Mouse (Mus musculus): ENCODE data around the gene Col8a2. TPM values are rescaled to one million over a fixed set of nuclear protein-coding genes. Genes with fewer than 3 reads are reported as not detected.

Gene Col8a2
- polyA plus RNA-seq (2015; fragmentation: Nextera tagmentation; extraction: Ambion mirVana): 5.4 and 5.8 TPM in 2 replicates

DNA sequence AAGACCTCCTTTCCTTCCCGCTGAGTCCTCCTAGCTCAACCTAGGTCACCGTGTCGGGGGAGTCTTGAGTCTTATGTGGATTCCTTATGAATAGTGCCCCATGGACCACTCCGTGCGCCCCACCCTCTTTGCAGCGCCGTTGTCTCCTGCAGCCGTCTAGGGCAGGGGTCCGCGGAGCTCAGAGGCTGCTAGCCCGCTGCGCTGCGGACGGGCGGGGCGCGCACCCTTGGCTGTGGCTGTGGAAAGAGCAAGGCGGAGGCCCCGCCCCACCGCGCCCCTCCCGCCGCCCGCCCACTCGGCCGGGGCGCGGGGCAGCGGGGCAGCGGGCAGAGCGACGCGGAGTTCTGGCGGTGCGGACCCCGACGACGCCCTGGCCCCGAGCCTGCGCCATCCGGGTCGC, at the start of gene Col8a2:
Gene Col8a2, plus strand, starts transcription at position 302 of the 400 bp plus-strand sequence.
- Histone ChIP-seq H3K36me3 (no peaks in the 10 kb centered on the region), H3K4me3 (peak within 1 kb of the TSS; percentile 49), H3K4me2 (peak within 1 kb of the TSS; percentile 87), H3K27me3 (peaks cover 46% of the 10 kb centered on the region), H3K9ac (peak within 1 kb of the TSS; percentile 42; the same call in 1 of the 2 replicates), H3K4me1 (peaks cover 25% of the 10 kb centered on the region), H3K9me3 (no peaks in the 10 kb centered on the region), H3K27ac (no peak within 1 kb of the TSS)
- WGBS: 1% methylated on average over 31 of the region's 42 CpGs
- ATAC-seq (ENCODE audit: borderline replicate concordance, extremely low read depth, low FRiP score, low TSS enrichment): peak; percentile 68

DNA sequence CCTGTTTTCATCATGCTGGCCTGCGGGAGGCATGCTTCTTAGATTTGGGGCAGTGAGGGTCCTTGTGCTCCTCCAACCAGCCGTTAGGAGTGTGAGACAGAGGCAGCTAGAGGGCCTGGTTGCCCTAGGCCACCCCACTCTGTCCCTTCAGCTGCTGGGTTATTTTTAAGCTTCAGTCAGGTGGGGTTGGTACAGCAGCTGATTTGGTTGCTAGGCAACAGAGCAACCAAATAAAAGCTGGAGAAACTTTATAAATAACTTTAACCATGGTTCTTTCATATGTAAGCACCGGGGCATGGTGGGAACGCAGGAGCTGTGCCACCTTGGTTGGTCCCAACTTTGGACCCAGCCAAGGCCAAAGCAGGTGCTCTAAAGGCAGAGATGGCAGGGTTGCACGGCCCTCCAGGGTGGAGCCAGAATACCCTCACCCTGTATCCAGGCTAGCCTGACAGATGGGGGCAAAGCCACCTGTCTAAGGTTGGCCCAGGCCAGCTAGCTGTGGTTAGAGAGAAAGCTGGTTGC, 48.8 kb upstream of the Col8a2 start:
- H3K9ac ChIP-seq: no peak overlapping the region
- 0 out of 2 replicates have a peak, but pooled peaks cover 3% of the 10 kb centered on the region for H3K4me1 ChIP-seq
- no peak overlapping the region for H3K4me3 ChIP-seq
- peaks cover 90% of the 10 kb centered on the region for H3K36me3 ChIP-seq
- ATAC-seq (ENCODE audit: borderline replicate concordance, extremely low read depth, low FRiP score, low TSS enrichment): no peak
- H3K27me3 ChIP-seq: no peaks in the 10 kb centered on the region
- H3K27ac ChIP-seq: no peak overlapping the region; the same call in 1 of the 2 replicates
- H3K4me2 ChIP-seq: no peak overlapping the region
- no peaks in the 10 kb centered on the region for H3K9me3 ChIP-seq
- 73% methylated on average over 5 of the region's 5 CpGs for WGBS

DNA sequence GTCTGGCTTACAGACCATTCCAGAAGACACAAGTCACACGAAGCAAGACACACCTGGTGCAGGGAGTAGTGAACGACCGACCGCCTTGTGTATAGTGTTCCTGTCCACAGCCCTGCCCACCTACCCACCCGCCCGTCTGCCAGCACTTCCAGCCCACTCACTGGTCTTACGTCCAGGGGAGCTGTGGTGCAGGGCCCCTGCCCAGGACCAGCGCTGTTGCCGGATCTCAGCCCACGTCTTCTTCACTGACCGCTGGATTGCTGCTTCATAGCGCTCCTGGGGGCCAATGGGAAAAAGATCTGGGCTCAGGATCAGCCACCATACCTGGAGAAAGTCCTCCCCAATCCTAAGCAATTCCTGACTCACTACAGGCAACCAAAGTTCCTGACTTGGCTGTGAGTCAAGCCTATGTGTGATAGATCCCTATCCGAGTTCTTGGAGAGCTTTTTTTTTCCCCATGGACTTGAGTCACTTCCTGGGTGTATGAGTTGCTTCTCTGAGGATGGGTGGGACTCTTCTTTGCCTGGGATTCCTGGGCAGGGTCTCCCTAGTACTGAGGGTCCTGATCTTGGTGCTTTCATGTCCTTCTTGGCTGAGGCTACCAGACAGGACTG, 46.6 kb upstream of the Col8a2 start:
- no peak for ATAC-seq (ENCODE audit: borderline replicate concordance, extremely low read depth, low FRiP score, low TSS enrichment)
- 86% methylated on average over 13 of the region's 13 CpGs for WGBS
- Histone ChIP-seq H3K36me3 (peaks cover 68% of the 10 kb centered on the region), H3K9me3 (no peaks in the 10 kb centered on the region), H3K27ac (no peak overlapping the region), H3K4me3 (no peak overlapping the region), H3K4me1 (0 out of 2 replicates have a peak, but pooled peaks cover 3% of the 10 kb centered on the region), H3K9ac (no peak overlapping the region), H3K27me3 (no peaks in the 10 kb centered on the region), H3K4me2 (no peak overlapping the region)

DNA sequence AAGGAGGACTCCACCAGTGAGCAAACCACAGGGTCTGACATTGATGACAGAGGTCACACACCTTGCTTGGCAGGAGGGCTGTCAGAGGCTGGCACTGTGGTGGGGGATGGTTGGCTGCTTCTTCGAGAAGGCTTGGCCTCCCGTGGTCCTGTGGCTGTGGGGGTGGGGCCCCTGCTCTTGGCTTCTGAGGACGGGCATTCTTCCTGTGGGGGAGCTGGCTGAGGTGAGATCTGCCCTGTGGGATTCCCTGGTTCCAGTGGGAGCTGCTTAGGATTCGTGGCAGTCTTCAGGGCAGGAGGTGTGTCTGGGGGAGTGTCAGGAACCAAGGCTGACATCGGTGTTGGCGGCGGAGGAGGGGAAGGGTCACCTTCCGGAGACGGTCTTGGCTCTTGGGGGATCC, 44.6 kb upstream of the Col8a2 start:
- no peak overlapping the region for H3K27ac ChIP-seq
- H3K27me3 ChIP-seq: no peaks in the 10 kb centered on the region
- H3K9ac ChIP-seq: no peak overlapping the region
- no peak overlapping the region for H3K4me2 ChIP-seq
- ATAC-seq (ENCODE audit: borderline replicate concordance, extremely low read depth, low FRiP score, low TSS enrichment): no peak
- peaks cover 49% of the 10 kb centered on the region for H3K36me3 ChIP-seq
- 44% methylated on average over 9 of the region's 9 CpGs for WGBS
- H3K4me1 ChIP-seq: 0 out of 2 replicates have a peak, but pooled peaks cover 2% of the 10 kb centered on the region
- H3K9me3 ChIP-seq: no peaks in the 10 kb centered on the region
- no peak overlapping the region for H3K4me3 ChIP-seq

DNA sequence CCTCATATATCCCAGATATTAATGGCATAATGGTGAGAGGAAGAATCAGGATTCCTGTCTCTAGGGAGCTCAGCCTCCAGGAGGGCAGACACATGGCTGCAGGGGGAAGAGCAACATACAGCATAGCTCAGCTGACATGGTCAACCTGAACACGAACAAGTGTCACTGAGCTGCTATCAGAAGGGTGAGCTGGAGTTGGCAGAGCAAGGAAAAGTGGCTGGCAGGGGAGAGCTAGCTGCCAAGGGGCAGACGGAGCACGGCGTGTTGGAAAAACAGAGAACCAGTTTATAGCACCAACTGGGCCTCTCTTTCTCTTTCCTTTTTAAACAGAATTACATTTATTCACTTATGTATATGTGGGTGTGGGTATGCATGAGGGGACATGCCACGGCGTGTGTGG, 44.1 kb upstream of the Col8a2 start:
- ATAC-seq (ENCODE audit: borderline replicate concordance, extremely low read depth, low FRiP score, low TSS enrichment): no peak
- no peak overlapping the region for H3K9ac ChIP-seq
- no peaks in the 10 kb centered on the region for H3K27me3 ChIP-seq
- H3K4me3 ChIP-seq: no peak overlapping the region
- 81% methylated on average over 6 of the region's 6 CpGs for WGBS
- H3K9me3 ChIP-seq: no peaks in the 10 kb centered on the region
- no peak overlapping the region for H3K27ac ChIP-seq
- no peaks in the 10 kb centered on the region for H3K4me1 ChIP-seq
- H3K4me2 ChIP-seq: no peak overlapping the region
- H3K36me3 ChIP-seq: peaks cover 47% of the 10 kb centered on the region

DNA sequence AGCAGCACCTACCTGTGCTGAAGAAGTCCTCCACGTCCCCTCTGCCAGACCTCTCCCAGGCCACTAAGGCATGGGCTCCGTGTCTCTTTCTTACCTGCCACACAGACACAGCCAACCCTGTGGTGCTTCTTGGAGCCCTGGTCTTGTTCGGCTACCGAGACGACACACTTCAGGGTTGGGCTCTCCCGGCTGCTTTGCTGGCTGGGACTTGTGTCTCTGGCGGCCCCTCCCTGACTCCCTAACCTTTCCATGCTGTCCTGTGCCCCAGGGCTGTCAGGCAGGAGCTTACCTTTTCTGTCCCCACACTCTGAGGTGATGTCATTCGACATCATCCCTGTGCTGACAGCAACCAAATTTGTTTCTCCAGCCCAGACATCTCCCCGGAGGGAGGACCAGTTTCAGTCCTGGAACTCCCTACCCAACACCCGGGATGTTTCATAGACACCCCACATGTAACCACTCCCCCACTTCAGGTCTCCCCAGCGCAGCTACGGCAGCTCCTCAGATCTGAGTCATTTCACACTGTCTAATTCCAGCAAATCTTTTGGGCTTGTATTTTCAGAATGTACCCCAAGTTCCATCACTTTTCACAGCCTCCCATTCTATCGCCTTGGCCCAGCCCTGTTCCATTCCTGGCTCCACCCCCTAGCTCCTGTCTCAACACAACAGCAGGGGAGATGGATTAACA, 40.2 kb upstream of the Col8a2 start:
- Histone ChIP-seq H3K27me3 (no peaks in the 10 kb centered on the region), H3K9ac (no peak overlapping the region), H3K9me3 (no peaks in the 10 kb centered on the region), H3K27ac (no peak overlapping the region), H3K36me3 (peaks cover 11% of the 10 kb centered on the region), H3K4me1 (peaks cover 8% of the 10 kb centered on the region; the same call in 1 of the 2 replicates), H3K4me3 (no peak overlapping the region), H3K4me2 (no peak overlapping the region)
- no peak for ATAC-seq (ENCODE audit: borderline replicate concordance, extremely low read depth, low FRiP score, low TSS enrichment)
- WGBS: 70% methylated on average over 13 of the region's 13 CpGs

DNA sequence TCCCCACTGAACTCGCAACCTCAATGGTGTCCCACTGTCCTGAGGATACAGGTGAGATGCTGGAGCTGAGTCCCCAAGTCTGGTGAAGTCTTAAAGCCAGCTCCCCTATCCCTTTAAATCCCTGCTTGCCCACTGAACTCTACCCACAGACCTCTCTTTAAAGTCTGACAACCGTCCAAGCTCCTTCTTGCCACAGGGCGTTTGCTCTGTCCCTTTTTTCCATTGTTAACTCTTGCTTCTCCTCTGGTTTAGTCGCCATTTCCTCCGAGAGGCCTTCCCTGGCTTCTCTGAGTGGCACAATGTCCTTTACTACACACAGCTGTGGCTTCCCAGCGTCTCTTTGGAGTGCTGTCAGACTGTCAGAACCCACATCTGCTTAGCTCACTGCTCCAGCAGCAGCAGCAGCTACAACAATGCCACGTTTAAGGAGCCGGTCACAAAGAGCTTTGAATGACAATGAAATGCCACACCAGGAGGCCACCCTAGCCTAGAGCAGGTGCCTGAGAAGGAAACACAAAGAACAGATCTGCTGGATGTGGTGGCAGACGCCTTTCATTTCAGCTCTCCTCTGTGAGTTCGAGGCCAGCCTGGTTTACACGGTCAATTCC, 38.2 kb upstream of the Col8a2 start:
- H3K4me3 ChIP-seq: no peak overlapping the region
- H3K36me3 ChIP-seq: 0 out of 2 replicates have a peak, but pooled peaks cover 3% of the 10 kb centered on the region
- no peak for ATAC-seq (ENCODE audit: borderline replicate concordance, extremely low read depth, low FRiP score, low TSS enrichment)
- no peaks in the 10 kb centered on the region for H3K9me3 ChIP-seq
- no peak overlapping the region for H3K27ac ChIP-seq
- peaks cover 26% of the 10 kb centered on the region for H3K4me1 ChIP-seq
- WGBS: 37% methylated on average over 11 of the region's 11 CpGs
- no peak overlapping the region for H3K4me2 ChIP-seq
- no peak overlapping the region for H3K9ac ChIP-seq
- no peaks in the 10 kb centered on the region for H3K27me3 ChIP-seq

DNA sequence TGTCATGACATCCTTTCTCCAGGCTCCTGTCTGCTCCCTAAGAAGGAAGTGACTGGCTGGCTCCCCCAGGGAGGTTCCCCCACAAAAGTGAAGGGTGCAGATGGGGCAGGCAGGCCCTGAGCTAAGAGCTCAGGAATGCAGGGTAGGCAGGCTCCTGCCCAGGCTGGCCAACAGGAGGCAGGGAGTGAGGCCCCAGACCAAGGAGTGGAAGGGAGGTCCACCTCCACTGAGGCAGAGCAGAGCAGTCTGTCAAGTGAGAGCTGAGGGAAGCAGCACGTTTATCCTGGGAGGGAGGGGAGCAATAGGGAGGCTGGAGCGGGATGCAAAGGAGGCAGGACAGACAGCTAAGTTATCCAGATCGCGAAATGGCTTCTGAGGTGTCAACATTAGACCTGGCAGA, 35.9 kb upstream of the Col8a2 start:
- WGBS: 43% methylated on average over 4 of the region's 4 CpGs
- H3K4me1 ChIP-seq: peaks cover 42% of the 10 kb centered on the region
- no peak overlapping the region for H3K4me3 ChIP-seq
- no peak overlapping the region for H3K9ac ChIP-seq
- no peak overlapping the region for H3K27ac ChIP-seq
- 0 out of 2 replicates have a peak, but pooled peaks cover 3% of the 10 kb centered on the region for H3K36me3 ChIP-seq
- ATAC-seq (ENCODE audit: borderline replicate concordance, extremely low read depth, low FRiP score, low TSS enrichment): no peak
- H3K9me3 ChIP-seq: no peaks in the 10 kb centered on the region
- H3K4me2 ChIP-seq: no peak overlapping the region; the same call in 1 of the 2 replicates
- H3K27me3 ChIP-seq: no peaks in the 10 kb centered on the region

DNA sequence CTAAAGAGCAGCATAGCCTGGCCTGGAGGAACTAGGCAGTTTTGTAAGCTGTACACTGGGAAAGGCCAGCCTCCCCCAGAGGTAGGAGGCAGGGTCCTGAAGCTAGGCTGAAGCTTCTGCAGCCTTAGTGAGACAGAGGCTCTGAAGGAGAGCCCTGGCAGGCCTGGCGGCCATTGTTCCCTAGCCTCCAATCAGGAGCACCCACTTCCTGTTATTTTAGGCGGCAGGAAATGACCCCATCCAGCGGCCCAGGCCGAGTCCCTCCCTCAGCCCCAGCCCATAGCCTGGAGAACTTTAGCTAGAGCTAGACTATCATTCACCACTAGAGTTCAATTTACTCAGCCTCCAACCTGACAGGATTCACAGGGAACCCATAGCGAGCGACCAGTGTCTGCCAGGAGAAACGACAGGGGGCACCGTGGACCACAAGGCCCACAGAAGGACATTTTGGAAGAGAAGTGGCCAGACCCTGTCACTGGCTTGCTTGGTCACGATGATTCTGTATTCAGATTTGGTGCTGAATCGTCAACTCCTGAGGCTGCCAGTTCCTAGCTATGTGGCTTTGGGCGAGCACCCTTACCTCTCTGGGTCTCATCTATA, 34.8 kb upstream of the Col8a2 start:
- 56% methylated on average over 11 of the region's 11 CpGs for WGBS
- H3K4me3 ChIP-seq: no peak overlapping the region
- H3K9me3 ChIP-seq: no peaks in the 10 kb centered on the region
- peak overlapping the region; percentile 64 for H3K27ac ChIP-seq
- no peaks in the 10 kb centered on the region for H3K27me3 ChIP-seq
- no peak for ATAC-seq (ENCODE audit: borderline replicate concordance, extremely low read depth, low FRiP score, low TSS enrichment)
- peaks cover 43% of the 10 kb centered on the region for H3K4me1 ChIP-seq
- peak overlapping the region; percentile 31 for H3K4me2 ChIP-seq
- 0 out of 2 replicates have a peak, but pooled peaks cover 3% of the 10 kb centered on the region for H3K36me3 ChIP-seq
- no peak overlapping the region for H3K9ac ChIP-seq

DNA sequence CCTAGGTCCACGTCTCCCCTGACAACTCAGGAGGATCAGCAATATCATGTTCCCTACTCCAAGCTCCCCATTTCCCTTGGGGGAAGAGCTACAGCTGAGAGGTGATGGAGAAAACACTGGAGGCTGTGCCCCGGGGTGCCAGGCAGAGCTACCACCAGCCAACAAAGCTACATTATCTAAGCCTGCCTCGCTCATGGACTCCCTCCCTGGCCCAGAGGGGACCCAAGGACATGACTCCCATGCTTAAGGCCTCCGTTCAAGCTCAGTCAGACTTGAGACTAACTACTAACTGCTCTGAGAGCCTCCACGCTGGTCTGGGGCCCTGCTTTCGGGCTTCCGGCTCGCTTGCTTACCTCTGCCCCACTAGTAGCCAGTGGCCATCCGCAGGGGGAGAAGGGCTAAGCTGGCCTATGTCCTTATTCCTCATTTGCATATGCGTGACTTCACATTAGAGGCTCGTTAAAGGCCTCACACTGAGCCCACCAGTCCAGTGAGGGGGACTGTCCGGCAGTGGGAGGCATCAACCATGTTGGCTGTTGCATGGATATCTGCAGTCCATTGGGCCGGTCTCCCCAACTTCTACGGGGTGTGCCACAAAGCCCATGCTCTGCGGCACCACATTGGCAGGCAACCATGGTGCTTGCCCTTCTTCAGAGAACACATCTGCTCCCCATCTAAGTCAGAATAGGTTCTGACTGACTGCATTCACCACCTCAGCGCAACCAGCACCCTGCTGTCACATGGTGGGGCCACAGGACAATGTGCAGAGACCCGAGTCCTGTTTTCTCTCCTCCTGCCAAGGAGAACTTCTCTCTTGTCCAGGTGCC, 34.0 kb upstream of the Col8a2 start:
- 84% methylated on average over 17 of the region's 17 CpGs for WGBS
- Histone ChIP-seq H3K4me3 (no peak overlapping the region), H3K9me3 (no peaks in the 10 kb centered on the region), H3K36me3 (no peaks in the 10 kb centered on the region), H3K9ac (no peak overlapping the region), H3K27me3 (no peaks in the 10 kb centered on the region), H3K27ac (peak overlapping the region; percentile 64), H3K4me1 (peaks cover 52% of the 10 kb centered on the region), H3K4me2 (peak overlapping the region; percentile 1; the same call in 1 of the 2 replicates)
- ATAC-seq (ENCODE audit: borderline replicate concordance, extremely low read depth, low FRiP score, low TSS enrichment): no peak

Data from lung, embryonic 15.5 days (tissue).